In the genomic region with DNA sequence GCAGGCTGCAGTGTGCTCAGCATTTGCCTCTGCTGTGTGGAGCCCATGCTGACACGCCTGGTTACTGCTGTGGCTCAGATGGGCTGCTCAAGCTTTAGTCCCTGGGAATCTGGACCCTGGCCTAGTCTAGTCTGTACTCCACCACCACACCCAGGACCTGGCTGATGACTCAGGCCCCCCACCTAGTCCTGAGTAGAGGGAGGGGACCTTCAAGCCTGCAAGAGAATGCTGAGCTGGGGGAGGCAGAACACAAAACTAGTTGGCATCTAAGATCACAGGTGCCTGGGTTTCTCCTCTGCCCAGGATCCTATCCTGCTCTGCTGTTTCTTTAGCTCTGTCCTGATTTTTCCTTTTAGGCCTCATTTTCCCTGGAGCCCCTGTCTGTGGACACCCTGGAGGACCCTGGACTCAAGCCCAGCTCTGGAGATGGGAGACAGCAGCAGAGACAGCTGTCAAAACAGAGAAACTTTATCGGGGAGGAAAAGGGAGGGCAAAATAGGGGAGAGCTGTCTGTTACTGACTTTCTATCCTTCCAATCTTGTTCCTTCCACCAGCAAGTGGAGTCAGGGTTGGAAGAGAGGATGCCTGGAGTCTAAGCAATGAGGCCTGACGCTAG, we compare ENCODE assay signal across 10 mouse cellular contexts. TPM values are rescaled to one million over a fixed set of nuclear protein-coding genes. Genes with fewer than 3 reads are reported as not detected.
DNase-seq lines count a peak whose midpoint lies in the region; ATAC-seq and TF ChIP-seq lines count a peak whose summit lies in the region.
"Had no signal": no experiment of that assay in that cellular context is flagged by ENCODE, and none has a peak within 500 bp of the region (broad histone marks: within the 10 kb centered on the region; RNA-seq: fewer than 3 reads in every experiment).

No protein-coding gene starts in this region.

- POLR2A ChIA-PET in Patski (lab: Charles Lee): interaction anchor here (1.1 kb wide), 1 partner anchor 135 kb away, joined by 3 read pairs; no protein-coding TSS in a partner anchor

- no peaks in the 10 kb centered on the region for H3K79me3 ChIP-seq in C2C12 (ENCODE audit: low read depth)

- peaks cover 43% of the 10 kb centered on the region for H3K36me3 ChIP-seq in hindbrain, embryonic 13.5 days
- H3K36me3 ChIP-seq in hindbrain, embryonic 10.5 days: peaks cover 63% of the 10 kb centered on the region
- peaks cover 3% of the 10 kb centered on the region for H3K36me3 ChIP-seq in C2C12 (ENCODE audit: control insufficient read depth, insufficient read depth)

- intact Hi-C loops in heart, postnatal 25 days (cut with DNase I): loop anchor here (5.0 kb wide), 1 partner anchor 331 kb away; no protein-coding TSS in a partner anchor

- H3K4me3 ChIP-seq in hindbrain, embryonic 13.5 days: no peak overlapping the region
- no peak overlapping the region for H3K4me3 ChIP-seq in hindbrain, embryonic 10.5 days
- no peak overlapping the region for H3K4me3 ChIP-seq in C2C12 (ENCODE audit: insufficient read depth, poor library complexity, severe bottlenecking)
- H3K4me3 ChIP-seq: embryonic facial prominence, embryonic 10.5 days had no signal

- 0 out of 2 replicates have a peak overlapping the region, but pooled peaks have one; percentile 30 for H3K9ac ChIP-seq in hindbrain, embryonic 13.5 days
- H3K9ac ChIP-seq: liver, embryonic 14.5 days had no signal

- TF ChIP-seq CTCF in C2C12 (IDR thresholded peaks at IDR 0.05; ENCODE audit: control insufficient read depth, insufficient read depth, insufficient read length) (no peak), Patski (IDR thresholded peaks at IDR 0.05) (no peak)

- H3K4me2 ChIP-seq in hindbrain, embryonic 13.5 days: no peak overlapping the region

- peaks cover 55% of the 10 kb centered on the region for H3K4me1 ChIP-seq in hindbrain, embryonic 13.5 days (replicated peaks)
- peaks cover 65% of the 10 kb centered on the region for H3K4me1 ChIP-seq in hindbrain, embryonic 10.5 days (replicated peaks)

- no peaks in the 10 kb centered on the region for H3K27me3 ChIP-seq in hindbrain, embryonic 13.5 days
- peaks cover 5% of the 10 kb centered on the region; the same call in 1 of the 2 replicates for H3K27me3 ChIP-seq in hindbrain, embryonic 10.5 days (ENCODE audit: insufficient read depth, poor library complexity, severe bottlenecking)
- H3K27me3 ChIP-seq in C2C12 (ENCODE audit: control insufficient read depth, insufficient read depth, insufficient read length) (no peaks in the 10 kb centered on the region), Patski (no peaks in the 10 kb centered on the region)

- DNase-seq in hindbrain, embryonic 10.5 days (ENCODE audit: low spot score): no peak
- DNase-seq in Patski (ENCODE audit: low read depth, low spot score): peak; percentile 9
- DNase-seq in heart, postnatal 25 days (ENCODE audit: low spot score): peak; percentile 64
- no peak for DNase-seq in embryo, embryonic 11 days
- DNase-seq in layer of hippocampus, adult 9-10 months (ENCODE audit: low spot score): no peak

- no peaks in the 10 kb centered on the region for H3K79me2 ChIP-seq in C2C12 (ENCODE audit: control insufficient read depth, insufficient read depth)

- in situ Hi-C loops in Patski (cut with MboI; ENCODE audit: low pct_unique_long_range_greater_than_20kb): loop anchor here (10.0 kb wide), 1 partner anchor 334 kb away; no protein-coding TSS in a partner anchor

- CTCF ChIA-PET in Patski (lab: Charles Lee): interaction anchor here (0.6 to 1.2 kb wide), 3 partner anchors 10 to 34 kb away, joined by 3 to 6 read pairs (median 3); no protein-coding TSS in a partner anchor

- 64% methylated on average over 3 of the region's 3 CpGs for WGBS in hindbrain, embryonic 13.5 days
- 72% methylated on average over 3 of the region's 3 CpGs for WGBS in hindbrain, embryonic 10.5 days

- ATAC-seq in hindbrain, embryonic 13.5 days (ENCODE audit: low FRiP score): no peak
- ATAC-seq in Patski: no peak
- ATAC-seq: forebrain, embryonic 14.5 days had no signal

- peak overlapping the region; percentile 3 for H3ac ChIP-seq in C2C12 (ENCODE audit: control insufficient read depth, insufficient read length, low read depth)

- H3K27ac ChIP-seq in hindbrain, embryonic 13.5 days: no peak overlapping the region
- H3K27ac ChIP-seq in hindbrain, embryonic 10.5 days: no peak overlapping the region
- H3K27ac ChIP-seq: embryonic facial prominence, embryonic 10.5 days; liver, embryonic 14.5 days had no signal

- H3K9me3 ChIP-seq in hindbrain, embryonic 13.5 days: no peaks in the 10 kb centered on the region
- H3K9me3 ChIP-seq in hindbrain, embryonic 10.5 days: no peaks in the 10 kb centered on the region
- H3K9me3 ChIP-seq: embryonic facial prominence, embryonic 10.5 days had no signal

TF ChIP-seq in C2C12, 6 proteins besides CTCF, POLR2A, EP300 and RAD21:
- TF ChIP-seq MAX (IDR thresholded peaks at IDR 0.05) (no peak), MYOG (IDR thresholded peaks at IDR 0.05; ENCODE audit: control insufficient read depth, extremely low read depth, insufficient read length) (no peak), MYOD1 (IDR thresholded peaks at IDR 0.05; ENCODE audit: control insufficient read depth, insufficient read length, low read depth) (peak; percentile 87)

RNA-seq across cellular contexts. Expression of a gene that starts 7.9 kb away (rescaled TPM):
- polyA plus RNA-seq in hindbrain, embryonic 13.5 days (2015; fragmentation: Nextera tagmentation; extraction: Ambion mirVana): 0.23 and 0.34 TPM in 2 replicates
- 0.31 and 0.36 TPM in 2 replicates for polyA plus RNA-seq in hindbrain, embryonic 10.5 days (2016; fragmentation: Nextera tagmentation; extraction: Ambion mirVana)
- polyA plus RNA-seq in C2C12 (2012; fragmentation: generic; extraction: Trizol): not detected
- not detected for polyA plus RNA-seq in Patski (2021)
- not detected for total RNA-seq in heart, postnatal 25 days (2021)

RNA-seq across cellular contexts. Expression of a gene that starts 21.6 kb away (rescaled TPM):
- polyA plus RNA-seq in hindbrain, embryonic 13.5 days (2015; fragmentation: Nextera tagmentation; extraction: Ambion mirVana): 18.6 and 19.9 TPM in 2 replicates
- polyA plus RNA-seq in hindbrain, embryonic 10.5 days (2016; fragmentation: Nextera tagmentation; extraction: Ambion mirVana): 24.9 and 26.3 TPM in 2 replicates
- polyA plus RNA-seq in C2C12 (2012; fragmentation: generic; extraction: Trizol) (21.2 TPM), Patski (2021) (22.9 TPM)
- total RNA-seq in heart, postnatal 25 days (2021): 10 to 100 TPM; 12.5 to 13.7 TPM

RNA-seq across cellular contexts. Expression of a gene that starts 45.8 kb away (rescaled TPM):
- 219 and 222 TPM in 2 replicates for polyA plus RNA-seq in hindbrain, embryonic 13.5 days (2015; fragmentation: Nextera tagmentation; extraction: Ambion mirVana)
- polyA plus RNA-seq in hindbrain, embryonic 10.5 days (2016; fragmentation: Nextera tagmentation; extraction: Ambion mirVana): 288 and 299 TPM in 2 replicates
- polyA plus RNA-seq in C2C12 (2012; fragmentation: generic; extraction: Trizol): 191 TPM
- 163 TPM for polyA plus RNA-seq in Patski (2021)
- total RNA-seq in heart, postnatal 25 days (2021): 10 to 100 TPM; 51.8 to 53.4 TPM

RNA-seq across cellular contexts. Expression of a gene that starts 48.3 kb away (rescaled TPM):
- polyA plus RNA-seq in hindbrain, embryonic 13.5 days (2015; fragmentation: Nextera tagmentation; extraction: Ambion mirVana): 8.6 and 8.9 TPM in 2 replicates
- 23.5 and 23.8 TPM in 2 replicates for polyA plus RNA-seq in hindbrain, embryonic 10.5 days (2016; fragmentation: Nextera tagmentation; extraction: Ambion mirVana)
- polyA plus RNA-seq in C2C12 (2012; fragmentation: generic; extraction: Trizol) (104 TPM), Patski (2021) (48.6 TPM)
- 10 to 100 TPM; 48.1 to 48.2 TPM for total RNA-seq in heart, postnatal 25 days (2021)

Comparison
In these comparisons a context has a peak if more than half of its experiments do, and no peak if none do; other contexts are left out.
1. DNase-seq: peak in Patski (single experiment) and heart, postnatal 25 days (single experiment); none in hindbrain, embryonic 10.5 days (single experiment), embryo, embryonic 11 days (single experiment) and layer of hippocampus, adult 9-10 months (single experiment).